Mouse (Mus musculus): ENCODE results near the gene Ccnd3. TPM values are rescaled to one million over a fixed set of nuclear protein-coding genes. Genes with fewer than 3 reads are reported as not detected.
"Not testable (repeated sequence)": the region's sequence is repeated elsewhere in the genome, so short reads cannot be mapped to it uniquely, and the experiment has no call there.

Gene Ccnd3
- polyA plus RNA-seq, 1 experiment from 2014 or later: 67.6 TPM

DNA sequence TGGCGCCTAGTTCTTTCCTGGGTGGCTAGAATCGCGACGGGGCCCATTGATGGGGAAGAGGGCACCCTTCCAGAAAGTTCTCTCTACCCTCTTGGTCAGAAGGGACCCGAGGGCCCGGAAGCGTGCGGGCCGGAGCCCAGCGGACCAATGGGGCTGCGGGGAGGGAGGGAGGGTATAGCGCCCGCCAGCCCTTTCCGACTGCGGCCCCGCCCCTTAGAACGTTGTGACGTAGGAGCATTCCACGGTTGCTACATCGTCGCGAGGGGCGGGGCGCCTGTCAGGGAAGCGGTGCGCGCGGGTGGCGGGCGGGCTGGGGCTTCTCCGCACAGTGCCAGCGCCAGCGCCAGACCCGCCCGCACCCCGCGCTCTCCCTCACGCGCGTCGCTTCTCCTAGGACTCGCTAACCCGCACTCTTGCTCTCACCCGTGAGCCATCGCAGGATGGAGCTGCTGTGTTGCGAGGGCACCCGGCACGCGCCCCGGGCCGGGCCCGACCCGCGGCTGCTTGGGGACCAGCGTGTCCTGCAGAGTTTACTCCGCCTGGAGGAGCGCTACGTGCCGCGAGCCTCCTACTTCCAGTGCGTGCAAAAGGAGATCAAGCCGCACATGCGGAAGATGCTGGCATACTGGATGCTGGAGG, 88.5 kb downstream of the Ccnd3 start:
- H3K9ac ChIP-seq: peak overlapping the region; percentile 78
- peak overlapping the region; percentile 97 for H3K4me2 ChIP-seq
- H3K4me3 ChIP-seq: peak overlapping the region; percentile 73
- peaks cover 46% of the 10 kb centered on the region for H3K4me1 ChIP-seq
- H3K27me3 ChIP-seq: no peaks in the 10 kb centered on the region
- peak overlapping the region; percentile 90 for H3K27ac ChIP-seq
- ATAC-seq: peak; percentile 93
- no peaks in the 10 kb centered on the region for H3K9me3 ChIP-seq (replicated peaks)
- 1% methylated on average over 62 of the region's 63 CpGs for WGBS
- peaks cover 2% of the 10 kb centered on the region; the same call in 1 of the 2 replicates for H3K36me3 ChIP-seq (ENCODE audit: poor library complexity, severe bottlenecking)

DNA sequence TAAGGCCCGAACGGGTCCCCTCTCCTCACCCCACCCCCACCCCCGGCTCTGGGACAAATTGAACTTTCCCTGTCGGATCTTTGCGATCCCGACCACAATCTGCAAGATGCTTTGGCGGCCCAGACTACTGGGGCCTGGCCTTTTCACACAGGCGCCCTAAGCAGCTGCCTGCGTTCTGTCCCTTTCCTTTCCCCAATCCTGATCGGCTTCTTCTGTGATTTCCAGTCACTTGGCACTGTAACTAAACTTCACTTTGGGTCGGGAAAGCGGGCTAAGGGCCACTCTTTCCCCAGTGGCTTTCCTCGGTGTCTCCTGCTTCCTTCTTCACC, 89.0 kb downstream of the Ccnd3 start:
- WGBS: 0% methylated on average over 13 of the region's 13 CpGs
- Histone ChIP-seq H3K27me3 (no peaks in the 10 kb centered on the region), H3K4me2 (peak overlapping the region; percentile 97), H3K9me3 (replicated peaks) (no peaks in the 10 kb centered on the region), H3K4me1 (peaks cover 46% of the 10 kb centered on the region), H3K27ac (peak overlapping the region; percentile 90), H3K9ac (peak overlapping the region; percentile 78), H3K36me3 (ENCODE audit: poor library complexity, severe bottlenecking) (peaks cover 7% of the 10 kb centered on the region), H3K4me3 (peak overlapping the region; percentile 73)
- ATAC-seq: no peak

DNA sequence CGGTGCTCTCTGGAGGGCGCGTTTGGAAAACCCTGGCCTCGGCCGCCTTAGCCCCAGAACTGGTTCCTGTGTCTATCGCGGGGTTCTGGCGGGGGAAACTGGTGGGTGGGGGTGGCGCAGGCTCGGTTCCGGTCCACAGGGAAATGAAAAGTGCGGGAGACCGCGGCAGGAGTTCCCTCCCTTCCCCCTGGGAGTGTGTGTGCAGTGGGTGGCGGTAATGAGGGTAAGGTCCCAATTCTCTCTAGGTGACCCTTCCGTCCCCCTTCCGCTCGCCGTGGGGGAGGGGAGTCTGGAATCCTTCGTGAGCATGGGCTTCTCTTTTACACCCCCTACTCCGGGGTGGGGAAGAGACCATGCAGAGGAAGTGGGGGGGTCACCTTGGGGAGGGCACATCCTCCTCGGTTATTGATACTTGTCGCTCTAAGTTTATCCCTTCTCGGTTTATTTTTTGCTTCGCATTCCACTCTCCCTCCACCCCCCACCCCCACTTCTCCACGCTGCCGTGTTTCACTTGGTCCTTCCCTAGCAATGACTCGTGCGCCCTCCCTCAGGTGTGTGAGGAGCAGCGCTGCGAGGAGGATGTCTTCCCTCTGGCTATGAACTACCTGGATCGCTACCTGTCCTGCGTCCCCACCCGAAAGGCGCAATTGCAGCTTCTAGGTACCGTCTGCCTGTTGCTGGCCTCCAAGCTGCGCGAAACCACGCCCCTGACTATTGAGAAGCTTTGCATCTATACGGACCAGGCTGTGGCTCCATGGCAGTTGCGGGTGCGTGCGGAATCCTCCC, 89.5 kb downstream of the Ccnd3 start:
- Histone ChIP-seq H3K27me3 (no peaks in the 10 kb centered on the region), H3K9ac (peak overlapping the region; percentile 78), H3K4me3 (peak overlapping the region; percentile 73), H3K4me2 (peak overlapping the region; percentile 97), H3K9me3 (replicated peaks) (no peaks in the 10 kb centered on the region), H3K4me1 (peaks cover 46% of the 10 kb centered on the region), H3K36me3 (ENCODE audit: poor library complexity, severe bottlenecking) (peaks cover 13% of the 10 kb centered on the region), H3K27ac (peak overlapping the region; percentile 90)
- under 1% methylated on average over 38 of the region's 43 CpGs for WGBS
- no peak for ATAC-seq

DNA sequence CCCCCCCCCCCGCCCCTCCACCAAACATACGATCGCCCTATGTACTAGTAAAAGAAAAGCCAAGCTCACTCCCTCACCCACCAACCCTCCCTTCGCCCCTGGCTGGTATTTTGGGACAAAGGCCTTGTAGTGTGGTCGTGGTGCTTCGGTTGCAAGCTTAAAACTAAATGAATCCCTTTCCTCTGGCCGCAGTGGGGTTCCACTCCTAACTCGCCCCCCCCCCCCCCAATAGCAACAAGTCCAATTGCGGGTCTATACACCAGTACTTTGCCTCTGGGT, 90.1 kb downstream of the Ccnd3 start:
- Histone ChIP-seq H3K36me3 (ENCODE audit: poor library complexity, severe bottlenecking) (peaks cover 18% of the 10 kb centered on the region), H3K9ac (peak overlapping the region; percentile 78), H3K4me3 (peak overlapping the region; percentile 73), H3K4me2 (peak overlapping the region; percentile 97), H3K27ac (peak overlapping the region; percentile 90), H3K27me3 (no peaks in the 10 kb centered on the region), H3K9me3 (replicated peaks) (no peaks in the 10 kb centered on the region), H3K4me1 (peaks cover 46% of the 10 kb centered on the region)
- ATAC-seq: no peak
- 0% methylated on average over 8 of the region's 9 CpGs for WGBS

DNA sequence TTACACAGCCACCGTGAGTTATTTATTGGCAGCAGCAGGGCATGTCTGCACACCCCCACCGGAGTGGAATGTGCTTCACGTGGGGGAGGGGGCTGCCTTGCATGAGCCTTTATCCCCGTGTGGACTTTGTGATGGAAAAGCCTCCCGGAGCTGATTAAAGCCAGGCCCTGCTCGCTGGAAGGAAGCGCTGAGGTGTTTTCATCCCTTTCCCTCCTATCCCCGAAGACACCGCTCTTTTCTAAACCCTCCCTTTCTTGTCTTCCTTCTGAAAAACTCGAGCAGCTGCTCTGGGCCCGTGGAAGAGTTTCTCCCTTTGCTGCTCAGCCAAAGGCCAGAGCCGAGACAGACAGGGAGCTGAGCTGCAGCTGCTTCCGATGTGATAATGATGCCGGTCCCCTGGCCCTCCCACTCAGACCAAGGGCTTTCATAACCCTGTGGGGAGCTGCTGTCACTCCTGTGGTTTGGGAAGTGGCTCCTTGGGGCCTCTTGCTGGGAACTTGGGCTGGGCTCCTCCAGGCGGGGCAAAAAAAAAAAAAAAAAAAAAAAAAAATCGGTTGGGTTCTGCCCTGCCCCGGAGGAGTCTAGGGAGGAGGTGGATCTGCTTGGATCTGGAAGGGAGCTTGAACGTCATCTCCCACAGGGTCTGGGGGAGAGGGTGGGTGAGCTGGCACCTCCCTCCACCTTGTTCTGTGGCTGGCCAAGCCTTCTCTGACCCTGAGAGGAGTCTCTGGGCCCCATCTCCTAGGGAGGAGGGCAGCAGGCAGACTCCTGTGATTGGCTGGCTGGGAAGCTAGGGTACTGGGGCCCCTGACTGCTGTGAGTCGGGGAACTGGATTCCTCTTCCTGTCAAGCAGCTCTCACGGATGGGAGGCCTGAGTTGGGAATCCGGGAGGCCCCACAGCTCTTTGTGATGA, 90.7 kb downstream of the Ccnd3 start:
- H3K4me1 ChIP-seq: peaks cover 46% of the 10 kb centered on the region
- H3K27me3 ChIP-seq: no peaks in the 10 kb centered on the region
- peak overlapping the region; percentile 78 for H3K9ac ChIP-seq
- H3K27ac ChIP-seq: peak overlapping the region; percentile 90
- H3K36me3 ChIP-seq (ENCODE audit: poor library complexity, severe bottlenecking): peaks cover 24% of the 10 kb centered on the region
- H3K9me3 ChIP-seq (replicated peaks): no peaks in the 10 kb centered on the region
- peak overlapping the region; percentile 97 for H3K4me2 ChIP-seq
- under 1% methylated on average over 21 of the region's 21 CpGs for WGBS
- ATAC-seq: no peak
- H3K4me3 ChIP-seq: peak overlapping the region; percentile 73

DNA sequence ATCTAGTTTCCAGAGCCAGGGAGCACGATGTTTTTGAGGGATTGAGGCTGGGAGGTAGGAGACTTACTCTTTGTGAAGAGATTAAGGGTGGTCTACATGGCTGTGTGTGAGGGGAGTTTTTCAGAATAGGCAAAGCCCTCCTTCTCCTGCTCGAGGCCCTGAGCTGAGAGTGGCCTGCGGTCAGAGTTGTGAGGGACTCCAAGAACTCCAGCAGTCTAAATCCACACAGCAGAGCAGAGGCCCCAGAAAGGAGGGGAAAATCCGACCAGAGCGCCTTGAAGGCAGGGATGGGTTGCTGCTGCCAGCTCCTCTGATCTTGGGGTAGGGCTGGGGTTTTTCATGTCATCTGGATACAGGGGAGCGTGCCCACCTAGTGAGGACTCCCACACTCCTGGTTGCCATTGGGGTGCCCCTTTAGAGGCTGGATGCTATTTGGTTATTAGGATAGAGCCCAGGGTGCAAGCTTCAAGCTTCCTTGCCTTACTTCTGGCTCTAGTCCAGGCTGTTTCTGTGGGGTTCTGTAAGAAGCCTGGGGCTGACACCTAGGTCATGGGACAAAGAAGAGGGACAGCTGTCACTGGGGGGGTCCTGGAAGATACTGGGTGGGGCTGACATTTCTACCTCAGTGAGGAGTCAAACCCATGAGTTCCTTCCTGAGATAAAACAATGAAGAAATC, 91.4 kb downstream of the Ccnd3 start:
- peak overlapping the region; percentile 73 for H3K4me3 ChIP-seq
- H3K27ac ChIP-seq: peak overlapping the region; percentile 90
- peak overlapping the region; percentile 78 for H3K9ac ChIP-seq
- no peak for ATAC-seq
- H3K4me1 ChIP-seq: peaks cover 46% of the 10 kb centered on the region
- H3K36me3 ChIP-seq (ENCODE audit: poor library complexity, severe bottlenecking): peaks cover 32% of the 10 kb centered on the region
- no peaks in the 10 kb centered on the region for H3K9me3 ChIP-seq (replicated peaks)
- WGBS: 14% methylated on average over 6 of the region's 6 CpGs
- H3K27me3 ChIP-seq: no peaks in the 10 kb centered on the region
- peak overlapping the region; percentile 97 for H3K4me2 ChIP-seq

DNA sequence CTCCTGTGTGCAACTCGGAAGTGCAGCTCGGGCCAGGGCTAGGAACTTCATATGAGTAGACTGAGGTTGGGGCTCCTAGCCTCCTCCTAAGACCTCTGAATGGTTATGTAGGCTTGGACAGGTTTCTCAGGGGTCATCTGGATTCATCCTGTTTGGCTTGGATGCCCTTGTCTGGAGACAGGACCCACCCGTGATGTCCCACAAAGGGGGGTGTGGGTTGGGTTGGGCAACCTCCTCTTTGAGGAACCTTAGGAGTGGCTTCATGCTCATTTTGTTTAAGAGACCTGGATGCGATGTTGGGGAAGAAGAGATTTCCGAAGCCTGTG, 92.0 kb downstream of the Ccnd3 start:
- Histone ChIP-seq H3K9ac (peak overlapping the region; percentile 78; the same call in 1 of the 2 replicates), H3K27ac (peak overlapping the region; percentile 90), H3K27me3 (no peaks in the 10 kb centered on the region), H3K4me3 (0 out of 2 replicates have a peak overlapping the region, but pooled peaks have one; percentile 73), H3K4me2 (peak overlapping the region; percentile 97), H3K36me3 (ENCODE audit: poor library complexity, severe bottlenecking) (peaks cover 37% of the 10 kb centered on the region), H3K9me3 (replicated peaks) (no peaks in the 10 kb centered on the region), H3K4me1 (peaks cover 46% of the 10 kb centered on the region)
- WGBS: 51% methylated on average over 5 of the region's 5 CpGs
- ATAC-seq: no peak

DNA sequence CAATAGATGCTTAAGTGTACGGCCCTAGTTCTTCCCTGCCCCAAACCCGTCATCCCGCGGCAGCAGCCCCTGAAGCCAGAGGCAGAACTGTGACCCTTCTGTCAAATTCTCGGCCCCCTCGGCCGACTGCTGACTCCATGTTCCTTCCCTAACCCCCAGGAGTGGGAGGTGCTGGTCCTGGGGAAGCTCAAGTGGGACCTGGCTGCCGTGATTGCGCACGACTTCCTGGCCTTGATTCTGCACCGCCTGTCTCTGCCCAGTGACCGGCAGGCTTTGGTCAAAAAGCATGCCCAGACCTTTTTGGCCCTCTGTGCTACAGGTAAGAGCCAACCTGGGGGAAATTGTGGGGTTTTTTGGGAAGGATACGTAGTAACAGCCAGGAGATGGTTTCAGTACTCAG, 92.4 kb downstream of the Ccnd3 start:
- Histone ChIP-seq H3K27me3 (no peaks in the 10 kb centered on the region), H3K27ac (peak overlapping the region; percentile 21; the same call in 1 of the 2 replicates), H3K9ac (0 out of 2 replicates have a peak overlapping the region, but pooled peaks have one; percentile 78), H3K36me3 (ENCODE audit: poor library complexity, severe bottlenecking) (peaks cover 42% of the 10 kb centered on the region), H3K4me1 (peaks cover 46% of the 10 kb centered on the region), H3K4me2 (peak overlapping the region; percentile 97; the same call in 1 of the 2 replicates), H3K9me3 (replicated peaks) (no peaks in the 10 kb centered on the region), H3K4me3 (no peak overlapping the region)
- no peak for ATAC-seq
- WGBS: 62% methylated on average over 13 of the region's 13 CpGs

DNA sequence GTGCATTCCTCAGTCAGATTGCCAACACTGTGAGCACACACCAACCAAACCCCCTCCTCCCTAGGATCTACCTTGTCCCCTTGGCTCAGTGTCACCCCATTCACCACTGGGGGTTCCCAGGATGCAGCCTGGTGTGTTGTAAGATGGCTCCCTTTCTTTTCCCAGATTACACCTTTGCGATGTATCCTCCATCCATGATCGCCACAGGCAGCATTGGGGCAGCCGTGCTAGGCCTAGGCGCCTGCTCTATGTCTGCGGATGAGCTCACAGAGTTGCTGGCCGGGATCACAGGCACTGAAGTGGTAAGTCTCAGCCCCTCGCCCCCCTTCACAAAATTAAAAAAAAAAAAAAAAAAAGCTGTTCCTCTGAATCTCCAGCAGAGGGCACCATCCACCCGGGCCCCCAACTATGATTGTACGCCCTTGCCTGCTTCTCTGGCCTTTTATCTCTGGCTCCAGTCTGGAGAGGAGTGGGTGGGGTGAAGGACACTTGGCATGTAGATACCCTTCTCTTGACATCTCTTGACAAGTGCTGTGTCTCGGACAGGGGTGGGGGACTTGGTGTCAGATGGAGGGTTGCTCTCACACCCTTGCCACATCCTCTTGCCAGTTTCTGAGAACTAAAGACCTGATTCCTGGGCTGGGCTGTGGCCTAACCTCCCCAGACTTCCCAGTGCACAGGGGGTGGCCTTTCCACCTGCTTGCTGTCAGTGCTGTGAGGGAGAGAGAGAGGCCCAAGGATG, 93.2 kb downstream of the Ccnd3 start:
- no peak for ATAC-seq
- no peak overlapping the region for H3K4me3 ChIP-seq
- peaks cover 42% of the 10 kb centered on the region for H3K4me1 ChIP-seq
- peaks cover 48% of the 10 kb centered on the region for H3K36me3 ChIP-seq (ENCODE audit: poor library complexity, severe bottlenecking)
- H3K27me3 ChIP-seq: no peaks in the 10 kb centered on the region
- WGBS: 24% methylated on average over 10 of the region's 10 CpGs
- H3K4me2 ChIP-seq: no peak overlapping the region; the same call in 1 of the 2 replicates
- H3K9me3 ChIP-seq (replicated peaks): no peaks in the 10 kb centered on the region
- peak overlapping the region; percentile 21 for H3K27ac ChIP-seq
- 0 out of 2 replicates have a peak overlapping the region, but pooled peaks have one; percentile 26 for H3K9ac ChIP-seq

DNA sequence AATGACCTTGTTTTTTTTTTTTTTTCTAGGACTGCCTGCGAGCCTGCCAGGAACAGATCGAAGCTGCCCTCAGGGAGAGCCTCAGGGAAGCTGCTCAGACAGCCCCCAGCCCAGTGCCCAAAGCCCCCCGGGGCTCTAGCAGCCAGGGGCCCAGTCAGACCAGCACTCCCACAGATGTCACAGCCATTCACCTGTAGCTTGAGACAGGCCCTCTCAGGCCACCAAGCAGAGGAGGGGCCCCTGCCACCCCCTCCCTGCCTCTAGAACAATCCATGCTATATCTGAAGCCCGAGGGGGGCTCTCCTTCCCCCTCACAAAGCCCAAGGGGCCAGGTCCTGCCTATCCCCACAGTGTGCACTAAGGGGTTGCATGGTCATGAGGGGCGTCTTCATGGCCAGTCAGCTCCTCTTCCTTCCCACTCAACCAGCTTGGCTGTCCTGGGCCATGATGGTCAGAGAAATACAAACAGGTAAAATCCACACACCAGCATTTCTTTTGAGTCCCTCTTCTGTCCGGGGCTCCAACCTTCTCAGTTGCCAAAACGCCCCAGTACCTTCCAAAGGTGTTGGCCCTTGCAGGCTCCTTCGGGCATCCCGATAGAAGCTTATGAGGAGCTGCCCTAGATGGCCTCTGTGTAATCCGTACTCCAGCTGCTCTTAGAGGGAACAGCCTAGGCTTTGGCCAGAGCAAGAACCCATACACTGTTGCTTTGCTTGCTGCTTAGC, 93.9 kb downstream of the Ccnd3 start:
- not testable (repeated sequence) for ATAC-seq; H3K27ac ChIP-seq; H3K27me3 ChIP-seq; H3K4me3 ChIP-seq; H3K9ac ChIP-seq; H3K9me3 ChIP-seq (replicated peaks); H3K4me2 ChIP-seq
- Histone ChIP-seq H3K36me3 (ENCODE audit: poor library complexity, severe bottlenecking) (peaks cover 52% of the 10 kb centered on the region), H3K4me1 (peaks cover 42% of the 10 kb centered on the region)
- 91% methylated on average over 10 of the region's 10 CpGs for WGBS

All from forebrain, embryonic 13.5 days (tissue).